Mouse (Mus musculus) forebrain, embryonic 10.5 days (tissue): ENCODE measurements at regions not wholly inside any gene's neighbourhood (a gene's known extent, or its start where the extent isn't known, plus 50 kb on each side); places are given as distances from the start of the nearest gene placed in this dataset.
"Not testable (repeated sequence)": the region's sequence is repeated elsewhere in the genome, so short reads cannot be mapped to it uniquely, and the experiment has no call there.

Experiments used
- DNase-seq: peaks from one replicate; pipeline ENCODE4 v3.0.0-alpha.2; 2017; ENCODE audit warnings: low spot score; ENCODE audit errors: extremely low spot score
- H3K27ac ChIP-seq: fragments of 300-500 bp; sonication (generic); 2 replicates; pipeline ENCODE4 v1.5.1; 2016; ENCODE audit warnings: mild to moderate bottlenecking
- H3K27me3 ChIP-seq: fragments of 300-500 bp; sonication (generic); 2 replicates; pipeline ENCODE4 v1.6.1; 2016; ENCODE audit warnings: mild to moderate bottlenecking; ENCODE audit not compliant: poor library complexity, severe bottlenecking
- H3K36me3 ChIP-seq: fragments of 300-500 bp; sonication (generic); replicated peaks from 2 replicates; pipeline ENCODE4 v1.6.1; 2016; ENCODE audit warnings: mild to moderate bottlenecking, moderate library complexity
- H3K4me1 ChIP-seq: fragments of 300-500 bp; sonication (generic); 2 replicates; pipeline ENCODE4 v1.6.1; 2016
- H3K4me3 ChIP-seq: fragments of 300-500 bp; sonication (generic); 2 replicates; pipeline ENCODE4 v1.5.1; 2016; ENCODE audit warnings: mild to moderate bottlenecking, moderate library complexity
- H3K9me3 ChIP-seq: fragments of 300-500 bp; sonication (generic); 2 replicates; pipeline ENCODE4 v1.6.1; 2016; ENCODE audit warnings: mild to moderate bottlenecking, moderate library complexity
- WGBS: fragments of 180-500 bp; shearing (Covaris S2); methylation state at CpG from one replicate; pipeline ENCODE4 v1.1.7; 2016; 5-methylcytosine and 5-hydroxymethylcytosine counted together

DNA sequence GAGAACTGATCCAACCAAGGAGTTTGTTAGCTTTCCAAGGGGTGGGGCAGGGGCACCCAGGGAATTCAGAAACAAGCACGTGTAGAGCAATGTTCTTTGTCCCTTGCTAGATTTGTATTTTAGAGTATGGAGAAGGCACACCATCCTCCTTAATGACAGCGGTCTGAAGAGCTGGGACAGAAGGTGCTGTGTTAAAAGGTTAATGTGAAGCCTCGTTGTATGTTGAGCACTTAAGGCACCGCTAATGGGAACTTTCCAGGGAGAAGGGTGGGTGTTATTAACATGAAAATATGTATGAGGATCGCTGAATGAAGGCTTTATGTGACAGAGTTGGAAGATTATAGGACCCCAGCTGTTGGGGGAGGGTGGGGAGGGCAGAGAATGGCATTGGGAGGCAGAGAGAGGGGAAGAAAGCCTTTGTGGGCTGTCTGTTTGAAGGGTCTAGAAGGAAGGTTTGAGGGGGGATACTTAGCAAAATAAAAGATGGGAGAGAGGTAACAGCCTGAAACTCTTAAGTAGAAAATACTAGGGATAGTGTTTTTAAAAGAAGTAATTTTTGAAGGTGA, 105.6 kb upstream of the Map3k1 start:
- Histone ChIP-seq H3K36me3 (no peaks in the 10 kb centered on the region), H3K27me3 (no peaks in the 10 kb centered on the region), H3K9me3 (no peaks in the 10 kb centered on the region), H3K4me1 (peaks cover 6% of the 10 kb centered on the region), H3K4me3 (no peak overlapping the region), H3K27ac (no peak overlapping the region)
- 64% methylated on average over 5 of the region's 5 CpGs for WGBS
- DNase-seq, result no peak

DNA sequence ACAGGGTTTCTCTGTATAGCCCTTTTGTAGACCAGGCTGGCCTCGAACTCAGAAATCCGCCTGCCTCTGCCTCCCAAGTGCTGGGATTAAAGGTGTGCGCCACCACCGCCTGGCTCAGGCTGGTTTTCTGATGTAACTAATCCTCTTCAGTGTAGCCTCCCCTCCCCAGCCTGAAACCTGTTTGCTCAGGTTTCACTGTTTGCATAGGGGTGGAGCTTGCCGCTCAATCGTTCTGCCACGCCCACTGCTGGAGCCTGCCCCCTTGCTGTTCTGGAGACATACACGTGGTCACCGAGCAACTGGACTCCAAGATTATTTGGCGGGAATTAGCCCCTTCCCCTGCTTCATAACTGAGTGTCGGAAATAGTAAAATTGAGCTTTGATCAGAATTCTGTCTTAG, 110.6 kb upstream of the Map3k1 start:
- WGBS, result 85% methylated on average over 11 of the region's 11 CpGs
- DNase-seq, H3K27ac ChIP-seq, H3K4me1 ChIP-seq, H3K4me3 ChIP-seq, H3K36me3 ChIP-seq, H3K27me3 ChIP-seq: not testable (repeated sequence)
- peaks cover 19% of the 10 kb centered on the region for H3K9me3 ChIP-seq

DNA sequence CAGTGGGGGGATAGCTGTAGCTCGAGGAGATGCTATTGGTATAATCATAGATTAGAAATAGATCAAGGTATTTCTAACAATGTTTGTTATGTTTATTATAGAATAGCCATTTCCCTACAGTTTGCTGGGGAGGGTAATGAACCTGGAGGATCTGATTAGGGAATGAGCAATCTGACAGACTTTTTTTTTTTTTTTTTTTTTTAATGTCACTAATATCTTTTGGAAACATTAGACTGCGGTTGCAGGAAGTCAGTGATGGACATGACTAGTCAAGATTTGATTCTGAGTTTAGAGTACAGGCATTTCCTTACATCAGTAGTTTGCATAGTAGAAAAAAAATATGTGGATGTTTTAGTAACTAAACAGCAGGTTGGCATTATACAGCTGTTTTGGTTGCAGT, 111.7 kb upstream of the Map3k1 start:
- Histone ChIP-seq H3K9me3 (peaks cover 19% of the 10 kb centered on the region), H3K27ac (no peak overlapping the region), H3K27me3 (no peaks in the 10 kb centered on the region), H3K4me1 (no peaks in the 10 kb centered on the region), H3K4me3 (no peak overlapping the region), H3K36me3 (no peaks in the 10 kb centered on the region)
- no peak for DNase-seq
- WGBS, result 97% methylated on average over 2 of the region's 2 CpGs

DNA sequence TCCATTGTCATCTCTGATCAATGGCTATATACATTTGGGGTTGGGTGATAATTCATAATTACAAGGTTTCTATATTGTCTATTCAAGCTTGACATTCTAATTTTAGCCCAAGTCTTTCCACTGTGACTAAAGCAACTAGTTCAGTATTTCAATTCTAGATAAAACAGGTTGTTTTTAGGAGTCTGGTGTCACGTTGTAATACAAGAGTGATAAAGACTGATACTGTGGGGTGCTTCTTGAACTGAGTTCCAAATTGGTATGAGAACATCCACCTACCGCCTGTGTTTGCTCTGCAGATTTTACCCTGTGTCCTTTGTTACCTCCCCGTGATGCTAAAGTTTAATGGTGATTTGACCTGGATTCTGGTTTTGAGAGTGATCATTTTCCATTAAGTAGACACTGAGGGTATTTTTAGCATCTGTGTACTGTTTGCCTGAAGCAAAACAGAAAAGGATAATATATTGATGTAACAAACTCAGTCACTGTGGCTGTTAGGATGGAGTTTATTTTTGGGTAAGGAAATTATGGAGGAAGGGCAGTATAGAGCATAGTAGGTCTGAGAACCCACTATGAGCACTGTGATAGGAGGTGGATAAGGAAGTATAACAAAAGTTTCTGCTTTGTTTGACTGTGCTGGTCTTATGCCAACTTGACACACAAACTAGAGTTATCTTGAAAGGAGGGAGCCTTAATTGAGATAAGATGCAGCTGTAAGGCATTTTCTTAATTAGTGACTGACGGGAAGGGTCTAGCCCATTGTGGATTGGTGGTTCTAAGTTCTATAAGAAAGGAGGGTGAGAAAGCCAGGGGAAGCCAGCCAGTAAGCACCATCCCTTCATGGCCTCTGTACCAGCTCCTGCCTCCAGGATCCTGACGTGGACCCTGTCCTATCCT, 112.6 kb upstream of the Map3k1 start:
- Histone ChIP-seq H3K36me3 (no peaks in the 10 kb centered on the region), H3K4me1 (no peaks in the 10 kb centered on the region), H3K27me3 (no peaks in the 10 kb centered on the region), H3K4me3 (no peak overlapping the region), H3K27ac (no peak overlapping the region), H3K9me3 (peaks cover 19% of the 10 kb centered on the region)
- 92% methylated on average over 5 of the region's 5 CpGs for WGBS
- no peak for DNase-seq

GRCm38 (mm10) chr13:111925349-111925748, 116.6 kb upstream of the Map3k1 start:
- Histone ChIP-seq H3K4me1 (no peaks in the 10 kb centered on the region), H3K4me3 (no peak overlapping the region), H3K36me3 (no peaks in the 10 kb centered on the region), H3K9me3 (peaks cover 19% of the 10 kb centered on the region), H3K27me3 (no peaks in the 10 kb centered on the region), H3K27ac (no peak overlapping the region)
- DNase-seq, result no peak
- WGBS, result 97% methylated on average over 7 of the region's 7 CpGs

DNA sequence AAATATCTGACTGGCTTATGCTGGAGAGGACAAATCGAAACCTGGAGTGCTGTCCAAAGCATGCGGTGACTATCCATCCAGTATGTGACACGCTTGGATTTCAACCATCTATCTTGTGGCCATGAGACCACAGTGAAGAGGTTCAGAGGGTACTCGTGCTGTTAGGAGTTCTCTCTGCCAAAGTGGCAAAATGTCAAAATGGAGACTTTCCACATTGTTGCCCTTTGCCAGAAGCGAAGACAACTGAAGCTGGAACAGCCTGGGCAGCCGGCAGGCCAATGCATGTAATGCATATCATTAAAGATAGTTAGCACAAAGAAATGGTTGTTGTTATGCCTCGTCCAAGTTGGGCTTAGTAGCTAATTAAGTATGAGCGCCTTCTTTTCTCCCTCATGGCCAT, 118.0 kb upstream of the Map3k1 start:
- no peak overlapping the region for H3K27ac ChIP-seq
- no peak for DNase-seq
- H3K9me3 ChIP-seq, result peaks cover 13% of the 10 kb centered on the region
- no peaks in the 10 kb centered on the region for H3K27me3 ChIP-seq
- no peaks in the 10 kb centered on the region for H3K4me1 ChIP-seq
- no peak overlapping the region for H3K4me3 ChIP-seq
- H3K36me3 ChIP-seq, result no peaks in the 10 kb centered on the region
- WGBS, result 87% methylated on average over 8 of the region's 8 CpGs

- no peaks in the 10 kb centered on the region for H3K36me3 ChIP-seq
- H3K27ac ChIP-seq, result no peak overlapping the region
- H3K27me3 ChIP-seq, result no peaks in the 10 kb centered on the region
- 87% methylated on average over 3 of the region's 3 CpGs for WGBS
- peaks cover 6% of the 10 kb centered on the region; the same call in 1 of the 2 replicates for H3K9me3 ChIP-seq
- H3K4me3 ChIP-seq, result no peak overlapping the region
- DNase-seq, result no peak
- H3K4me1 ChIP-seq, result no peaks in the 10 kb centered on the region
Measured at GRCm38 (mm10) chr13:111927489-111927888, 118.7 kb upstream of the Map3k1 start.

- Histone ChIP-seq H3K9me3 (no peaks in the 10 kb centered on the region), H3K36me3 (no peaks in the 10 kb centered on the region), H3K4me1 (no peaks in the 10 kb centered on the region), H3K27me3 (no peaks in the 10 kb centered on the region), H3K4me3 (no peak overlapping the region), H3K27ac (no peak overlapping the region)
- no peak for DNase-seq
- 79% methylated on average over 9 of the region's 9 CpGs for WGBS
Measured at GRCm38 (mm10) chr13:111928636-111929544, 120.1 kb upstream of the Map3k1 start.

GRCm38 (mm10) chr13:111929908-111930307, 121.1 kb upstream of the Map3k1 start:
- no peaks in the 10 kb centered on the region for H3K4me1 ChIP-seq
- H3K36me3 ChIP-seq, result no peaks in the 10 kb centered on the region
- 80% methylated on average over 1 of the region's 1 CpGs for WGBS
- H3K27ac ChIP-seq, result no peak overlapping the region
- DNase-seq, result no peak
- H3K27me3 ChIP-seq, result no peaks in the 10 kb centered on the region
- no peak overlapping the region for H3K4me3 ChIP-seq
- no peaks in the 10 kb centered on the region for H3K9me3 ChIP-seq

DNA sequence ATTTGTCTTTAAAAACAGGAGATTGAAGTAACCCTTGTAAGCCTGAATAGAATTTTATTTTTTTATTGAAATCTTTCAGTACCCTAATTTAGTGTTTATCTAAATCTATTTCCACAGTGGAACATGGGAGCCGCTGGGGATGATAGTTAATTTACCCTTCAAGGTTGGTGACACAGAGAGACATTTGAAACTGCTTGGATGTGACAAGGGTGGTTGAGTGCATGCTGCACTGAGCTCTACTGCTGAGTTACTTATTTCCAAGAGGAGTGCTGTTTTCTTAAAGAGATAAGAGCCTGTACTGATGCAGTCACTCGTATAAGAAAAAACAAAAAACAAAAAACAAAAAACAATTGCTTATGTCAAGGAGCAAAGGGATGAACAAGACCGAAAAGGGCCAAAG, 123.7 kb upstream of the Map3k1 start:
- Histone ChIP-seq H3K9me3 (no peaks in the 10 kb centered on the region), H3K27me3 (no peaks in the 10 kb centered on the region), H3K4me3 (no peak overlapping the region), H3K4me1 (peaks cover 8% of the 10 kb centered on the region), H3K36me3 (no peaks in the 10 kb centered on the region), H3K27ac (no peak overlapping the region)
- 93% methylated on average over 3 of the region's 3 CpGs for WGBS
- DNase-seq, result no peak

DNA sequence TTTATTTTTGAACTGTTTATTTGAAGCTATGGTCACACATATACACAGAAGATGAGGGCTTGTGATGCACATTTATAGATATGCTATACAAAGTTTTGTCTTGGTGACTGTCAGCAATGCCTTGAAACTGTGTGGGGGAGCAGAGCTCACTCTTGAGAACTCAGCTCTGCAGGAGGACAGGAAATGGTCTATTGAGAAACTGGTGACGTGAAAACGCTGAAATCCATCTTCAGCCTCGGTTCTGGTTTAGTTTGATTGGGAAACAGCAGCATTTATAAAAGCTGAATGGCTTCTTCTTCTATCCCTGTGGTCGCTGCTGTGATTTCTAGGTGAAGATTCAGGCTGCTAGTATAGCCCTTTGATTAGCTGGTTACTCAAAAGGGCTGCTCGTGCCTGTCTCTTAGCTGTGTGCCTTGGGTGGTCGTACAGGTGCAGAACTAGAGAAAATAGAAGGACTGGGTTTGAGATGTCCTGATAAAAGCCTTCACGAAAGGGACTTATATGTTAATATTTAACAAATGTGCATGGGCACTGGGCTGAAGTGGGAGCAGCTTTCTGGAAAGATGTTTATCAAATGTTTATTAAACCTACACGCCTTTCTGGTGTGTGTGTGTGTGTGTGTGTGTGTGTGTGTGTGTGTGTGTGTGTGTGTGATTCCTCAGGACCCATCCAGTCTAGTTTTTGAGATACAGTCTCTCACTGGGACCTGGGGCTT, 124.9 kb upstream of the Map3k1 start:
- Histone ChIP-seq H3K9me3 (no peaks in the 10 kb centered on the region), H3K27me3 (no peaks in the 10 kb centered on the region), H3K27ac (no peak overlapping the region), H3K4me3 (no peak overlapping the region), H3K36me3 (no peaks in the 10 kb centered on the region), H3K4me1 (peaks cover 8% of the 10 kb centered on the region)
- no peak for DNase-seq
- 88% methylated on average over 8 of the region's 8 CpGs for WGBS

- 66% methylated on average over 1 of the region's 1 CpGs for WGBS
- no peaks in the 10 kb centered on the region for H3K27me3 ChIP-seq
- no peak overlapping the region for H3K4me3 ChIP-seq
- no peak overlapping the region for H3K27ac ChIP-seq
- no peaks in the 10 kb centered on the region for H3K9me3 ChIP-seq
- no peak for DNase-seq
- peaks cover 8% of the 10 kb centered on the region for H3K4me1 ChIP-seq
- no peaks in the 10 kb centered on the region for H3K36me3 ChIP-seq
Measured at GRCm38 (mm10) chr13:111935721-111936080, 126.9 kb upstream of the Map3k1 start.
